Mouse (Mus musculus): ENCODE measurements at regions not wholly inside any gene's neighbourhood (a gene's known extent, or its start where the extent isn't known, plus 50 kb on each side); places are given as distances from the start of the nearest gene placed in this dataset.

GRCm38 (mm10) chr2:17896036-17896435 lies 100.7 kb downstream of the H2al2a start:
- no peak for DNase-seq (ENCODE audit: low read depth, low spot score)

- peak; percentile 74 for DNase-seq (ENCODE audit: low read depth, low spot score)
These were observed 104.1 kb downstream of the H2al2a start for GRCm38 (mm10) chr2:17892661-17893060.

- DNase-seq (ENCODE audit: low read depth, low spot score) = no peak
These were observed 109.1 kb downstream of the H2al2a start for GRCm38 (mm10) chr2:17887699-17888098.

GRCm38 (mm10) chr2:17882389-17882788 lies 114.4 kb downstream of the H2al2a start:
- DNase-seq (ENCODE audit: low read depth, low spot score) = peak; percentile 69

- peak; percentile 82 for DNase-seq (ENCODE audit: low read depth, low spot score)
These were observed 115.7 kb downstream of the H2al2a start for GRCm38 (mm10) chr2:17880800-17881717.

- DNase-seq (ENCODE audit: low read depth, low spot score) = no peak
These were observed 118.9 kb downstream of the H2al2a start for GRCm38 (mm10) chr2:17877901-17878300.

- DNase-seq (ENCODE audit: low read depth, low spot score) = peak; percentile 39
These were observed 119.8 kb downstream of the H2al2a start for GRCm38 (mm10) chr2:17876942-17877341.

- no peak for DNase-seq (ENCODE audit: low read depth, low spot score)
These were observed 120.6 kb downstream of the H2al2a start for GRCm38 (mm10) chr2:17876155-17876554.

GRCm38 (mm10) chr2:17870562-17870961 lies 126.2 kb downstream of the H2al2a start:
- DNase-seq (ENCODE audit: low read depth, low spot score) = no peak

- peak; percentile 63 for DNase-seq (ENCODE audit: low read depth, low spot score)
These were observed 128.6 kb downstream of the H2al2a start for GRCm38 (mm10) chr2:17868145-17868544.

- DNase-seq (ENCODE audit: low read depth, low spot score) = no peak
These were observed 129.4 kb downstream of the H2al2a start for GRCm38 (mm10) chr2:17867341-17867740.

- DNase-seq (ENCODE audit: low read depth, low spot score) = peak; percentile 47
These were observed 130.7 kb upstream of the Nebl start for GRCm38 (mm10) chr2:17861765-17862495.

- DNase-seq (ENCODE audit: low read depth, low spot score) = no peak
These were observed 129.8 kb upstream of the Nebl start for GRCm38 (mm10) chr2:17860922-17861559.

GRCm38 (mm10) chr2:17859234-17859633 lies 128.0 kb upstream of the Nebl start:
- no peak for DNase-seq (ENCODE audit: low read depth, low spot score)

GRCm38 (mm10) chr2:17858326-17858725 lies 127.1 kb upstream of the Nebl start:
- DNase-seq (ENCODE audit: low read depth, low spot score) = no peak

GRCm38 (mm10) chr2:17855566-17856264 lies 124.5 kb upstream of the Nebl start:
- DNase-seq (ENCODE audit: low read depth, low spot score) = no peak

- no peak for DNase-seq (ENCODE audit: low read depth, low spot score)
These were observed 122.8 kb upstream of the Nebl start for GRCm38 (mm10) chr2:17854088-17854487.

GRCm38 (mm10) chr2:17853500-17854011 lies 122.3 kb upstream of the Nebl start:
- no peak for DNase-seq (ENCODE audit: low read depth, low spot score)

- DNase-seq (ENCODE audit: low read depth, low spot score) = peak; percentile 90
These were observed 121.7 kb upstream of the Nebl start for GRCm38 (mm10) chr2:17852740-17853499.

- DNase-seq (ENCODE audit: low read depth, low spot score) = no peak
These were observed 119.5 kb upstream of the Nebl start for GRCm38 (mm10) chr2:17850741-17851140.

GRCm38 (mm10) chr2:17849267-17849666 lies 118.0 kb upstream of the Nebl start:
- DNase-seq (ENCODE audit: low read depth, low spot score) = peak; percentile 52
